Mouse (Mus musculus) heart, embryonic 16.5 days (tissue): ENCODE data around the gene Nuak1. TPM values are rescaled to one million over a fixed set of nuclear protein-coding genes. Genes with fewer than 3 reads are reported as not detected.

ENCODE experiments used
- ATAC-seq: fragments of 200-750 bp; cut with Nextera tagmentation; replicated peaks from 2 replicates; pipeline ENCODE4 v1.8.0; 2017; ENCODE audit warnings: moderate number of reproducible peaks; ENCODE audit not compliant: insufficient read depth, low FRiP score; ENCODE audit errors: extremely low read depth
- H3K27ac ChIP-seq: fragments of 300-500 bp; sonication (generic); 2 replicates; pipeline ENCODE4 v1.5.1; 2014; ENCODE audit warnings: mild to moderate bottlenecking, low read length, control low read depth, moderate library complexity
- H3K27me3 ChIP-seq: fragments of 300-500 bp; sonication (generic); 2 replicates; pipeline ENCODE4 v1.6.1; 2014; ENCODE audit warnings: low read length, mixed read lengths; ENCODE audit not compliant: control insufficient read depth, insufficient read depth
- H3K36me3 ChIP-seq: fragments of 300-500 bp; sonication (generic); 2 replicates; pipeline ENCODE4 v1.6.1; 2014; ENCODE audit not compliant: control insufficient read depth, insufficient read depth
- H3K4me1 ChIP-seq: fragments of 300-500 bp; sonication (generic); 2 replicates; pipeline ENCODE4 v1.6.1; 2014; ENCODE audit warnings: low read length, mixed read lengths; ENCODE audit not compliant: control insufficient read depth, insufficient read depth
- H3K4me2 ChIP-seq: fragments of 300-500 bp; sonication (generic); 2 replicates; pipeline ENCODE4 v1.6.1; 2014; ENCODE audit warnings: low read depth, mild to moderate bottlenecking, control low read depth, low read length
- H3K4me3 ChIP-seq: fragments of 300-500 bp; sonication (generic); 2 replicates; pipeline ENCODE4 v1.5.1; 2014; ENCODE audit warnings: mild to moderate bottlenecking, control low read depth, low read length
- H3K9ac ChIP-seq: fragments of 300-500 bp; sonication (generic); 2 replicates; pipeline ENCODE4 v1.6.1; 2014; ENCODE audit warnings: low read length, control low read depth
- H3K9me3 ChIP-seq: fragments of 300-500 bp; sonication (generic); replicated peaks from 2 replicates; pipeline ENCODE4 v1.6.1; 2016; ENCODE audit warnings: low read length; ENCODE audit not compliant: control insufficient read depth
- WGBS: fragments of 180-500 bp; shearing (Covaris S2); extraction: QIAGEN DNeasy Blood & Tissue Kit; methylation state at CpG from one replicate; pipeline ENCODE4 v1.1.7; 2014; 5-methylcytosine and 5-hydroxymethylcytosine counted together
- polyA plus RNA-seq: library from polyadenylated mRNA; unstranded; fragments of >200 nt; fragmentation: Nextera tagmentation; extraction: Ambion mirVana; gene quantifications from 2 replicates; pipeline ENCODE4 v1.2.1, GENCODE M21; 2015

Gene Nuak1
- polyA plus RNA-seq, 1 experiment from 2014 or later = 3.0 TPM

DNA sequence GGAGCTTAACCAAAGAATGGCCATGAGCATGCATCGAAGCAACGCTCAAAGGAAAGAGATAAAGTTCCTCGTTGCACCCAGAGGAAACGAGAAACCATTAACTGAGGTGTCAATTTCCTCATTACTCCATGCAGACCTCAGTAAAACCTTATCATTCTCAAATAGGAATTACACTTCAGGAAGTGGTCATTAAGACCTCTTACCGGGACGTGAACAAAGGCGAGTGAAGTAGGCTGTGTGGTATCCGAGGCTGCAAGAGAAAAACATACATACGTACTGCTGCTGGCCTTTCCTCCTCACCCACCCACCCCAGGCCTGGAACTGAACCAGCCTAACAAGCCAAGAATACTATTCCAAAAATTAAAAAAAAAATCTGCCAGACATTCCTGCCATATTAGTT, 80.0 kb downstream of the Nuak1 start:
- Histone ChIP-seq H3K4me3 (no peak overlapping the region), H3K9me3 (no peaks in the 10 kb centered on the region), H3K36me3 (no peaks in the 10 kb centered on the region), H3K27ac (no peak overlapping the region), H3K4me1 (no peaks in the 10 kb centered on the region), H3K4me2 (no peak overlapping the region), H3K9ac (no peak overlapping the region), H3K27me3 (no peaks in the 10 kb centered on the region)
- ATAC-seq = no peak
- 63% methylated on average over 9 of the region's 9 CpGs for WGBS

GRCm38 (mm10) chr10:84358738-84359120, 81.7 kb downstream of the Nuak1 start:
- Histone ChIP-seq H3K36me3 (no peaks in the 10 kb centered on the region), H3K27ac (no peak overlapping the region), H3K27me3 (no peaks in the 10 kb centered on the region), H3K4me3 (no peak overlapping the region), H3K9me3 (no peaks in the 10 kb centered on the region), H3K9ac (no peak overlapping the region), H3K4me1 (no peaks in the 10 kb centered on the region), H3K4me2 (no peak overlapping the region)
- WGBS = 88% methylated on average over 4 of the region's 4 CpGs
- no peak for ATAC-seq

DNA sequence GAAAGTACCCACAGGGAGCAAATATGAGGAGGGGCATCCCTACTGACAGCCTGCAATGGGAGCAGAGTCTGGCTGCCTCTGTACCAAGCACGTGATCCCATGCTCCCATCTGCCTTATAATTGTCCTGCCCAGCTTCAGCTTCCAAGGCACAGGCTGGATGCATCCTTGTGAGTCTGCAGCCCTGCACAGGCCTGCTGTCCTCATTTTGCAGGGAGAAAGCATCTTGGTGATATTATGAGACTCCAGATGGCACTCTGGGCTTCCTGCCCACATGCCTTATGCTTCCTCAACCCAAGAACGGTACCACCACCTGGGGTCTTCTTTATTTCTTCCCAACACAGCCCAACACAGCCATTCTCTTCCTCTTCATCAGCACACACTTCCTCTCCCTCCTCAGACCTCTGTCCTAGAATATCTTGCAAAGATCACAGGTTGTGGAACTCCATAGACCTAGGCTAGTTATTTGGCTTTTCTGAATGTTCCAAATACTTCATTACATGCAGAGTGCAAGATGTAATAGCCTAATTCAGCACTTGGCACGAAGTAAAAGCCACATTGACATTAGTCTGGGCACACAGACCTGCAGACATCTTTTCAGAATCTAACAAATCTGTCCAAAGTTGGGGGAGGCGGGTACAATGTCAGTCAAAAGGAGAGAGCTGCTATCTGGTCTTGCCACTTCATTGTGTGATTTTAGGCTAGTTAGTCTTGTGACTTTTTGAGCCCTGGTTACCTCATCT, 82.2 kb downstream of the Nuak1 start:
- Histone ChIP-seq H3K27me3 (no peaks in the 10 kb centered on the region), H3K9me3 (no peaks in the 10 kb centered on the region), H3K4me1 (no peaks in the 10 kb centered on the region), H3K9ac (no peak overlapping the region), H3K36me3 (no peaks in the 10 kb centered on the region), H3K27ac (no peak overlapping the region), H3K4me2 (no peak overlapping the region), H3K4me3 (no peak overlapping the region)
- ATAC-seq = no peak
- WGBS = 71% methylated on average over 4 of the region's 4 CpGs

DNA sequence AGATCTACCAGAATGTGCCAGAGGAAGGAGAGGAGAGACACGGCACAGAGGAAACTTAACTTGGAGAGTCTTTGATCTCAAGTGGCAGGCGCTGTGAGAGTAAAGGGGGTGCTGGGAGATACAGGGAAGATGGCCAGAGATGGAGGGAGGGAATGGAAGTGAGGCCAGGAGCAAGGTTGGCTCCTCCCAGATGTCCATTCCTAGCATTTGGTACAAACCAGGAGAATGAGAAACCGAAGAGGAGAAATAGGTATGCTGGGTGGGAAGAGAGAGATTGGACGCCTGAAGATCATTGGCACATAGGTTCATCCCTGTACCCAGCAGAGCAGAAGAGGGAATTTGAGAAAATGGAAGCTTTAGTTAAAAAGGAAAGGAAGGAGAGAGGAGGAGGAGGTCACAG, 82.8 kb downstream of the Nuak1 start:
- no peaks in the 10 kb centered on the region for H3K27me3 ChIP-seq
- H3K4me3 ChIP-seq = no peak overlapping the region
- H3K4me1 ChIP-seq = no peaks in the 10 kb centered on the region
- 77% methylated on average over 4 of the region's 4 CpGs for WGBS
- H3K9me3 ChIP-seq = no peaks in the 10 kb centered on the region
- no peaks in the 10 kb centered on the region for H3K36me3 ChIP-seq
- H3K4me2 ChIP-seq = no peak overlapping the region
- no peak for ATAC-seq
- no peak overlapping the region for H3K27ac ChIP-seq
- H3K9ac ChIP-seq = no peak overlapping the region

DNA sequence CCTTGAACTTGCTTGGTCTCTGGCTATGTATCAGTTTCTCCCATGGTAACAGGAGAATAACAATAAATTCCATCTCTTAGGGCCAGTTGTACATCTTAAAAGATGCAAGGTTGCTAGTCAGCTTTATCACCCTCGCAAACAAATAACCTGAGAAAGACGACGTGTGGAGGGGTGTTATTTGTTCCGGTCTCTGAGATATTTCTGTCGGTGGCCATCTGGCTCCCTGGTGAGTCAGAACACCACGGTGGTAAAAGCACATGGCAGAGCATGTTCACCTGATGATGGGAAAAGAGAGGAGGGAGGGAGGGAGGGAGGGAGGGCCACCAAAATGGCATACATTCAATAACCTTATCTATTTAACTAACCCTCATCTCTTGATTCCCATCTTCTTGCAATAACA, 86.1 kb downstream of the Nuak1 start:
- Histone ChIP-seq H3K9me3 (no peaks in the 10 kb centered on the region), H3K4me1 (no peaks in the 10 kb centered on the region), H3K36me3 (no peaks in the 10 kb centered on the region), H3K4me3 (no peak overlapping the region), H3K27ac (no peak overlapping the region), H3K4me2 (no peak overlapping the region), H3K9ac (no peak overlapping the region), H3K27me3 (no peaks in the 10 kb centered on the region)
- no peak for ATAC-seq
- WGBS = 46% methylated on average over 6 of the region's 6 CpGs

- Histone ChIP-seq H3K4me1 (peaks cover 5% of the 10 kb centered on the region), H3K27ac (no peak overlapping the region), H3K4me3 (no peak overlapping the region), H3K9me3 (no peaks in the 10 kb centered on the region), H3K36me3 (no peaks in the 10 kb centered on the region), H3K27me3 (no peaks in the 10 kb centered on the region), H3K9ac (no peak overlapping the region), H3K4me2 (no peak overlapping the region)
- 63% methylated on average over 5 of the region's 5 CpGs for whole genome bisulfite sequencing
- no peak for ATAC-seq
These were observed 94.7 kb downstream of the Nuak1 start for GRCm38 (mm10) chr10:84345730-84346129.

- ATAC-seq = no peak
- WGBS = 78% methylated on average over 2 of the region's 2 CpGs
- H3K27ac ChIP-seq = no peak overlapping the region
- H3K36me3 ChIP-seq = no peaks in the 10 kb centered on the region
- no peaks in the 10 kb centered on the region for H3K9me3 ChIP-seq
- no peak overlapping the region for H3K4me3 ChIP-seq
- H3K9ac ChIP-seq = no peak overlapping the region
- no peaks in the 10 kb centered on the region for H3K27me3 ChIP-seq
- H3K4me1 ChIP-seq = peaks cover 13% of the 10 kb centered on the region
- H3K4me2 ChIP-seq = no peak overlapping the region
These were observed 96.9 kb downstream of the Nuak1 start for GRCm38 (mm10) chr10:84343536-84343935.

DNA sequence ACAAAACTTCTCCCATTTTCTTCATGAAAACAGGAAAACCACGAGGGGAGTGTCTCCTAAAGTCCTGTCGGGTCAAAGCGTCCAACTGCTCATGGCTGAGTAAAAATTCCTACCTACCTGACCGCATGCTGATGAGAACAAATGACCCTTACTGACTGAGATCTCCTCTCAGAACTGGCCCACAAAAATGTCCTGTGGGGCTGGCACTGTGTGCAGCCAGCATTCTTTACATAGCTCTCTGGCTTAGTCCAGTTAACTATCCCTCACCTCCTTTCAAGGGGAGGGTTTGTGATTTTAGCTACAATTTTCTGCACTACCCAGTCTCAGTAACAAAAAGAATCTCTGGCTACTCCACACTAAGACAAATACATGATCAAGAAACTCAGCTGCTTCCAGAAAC, 100.9 kb downstream of the Nuak1 start:
- no peak for ATAC-seq
- no peak overlapping the region; the same call in none of the 2 replicates for H3K27ac ChIP-seq
- no peaks in the 10 kb centered on the region for H3K9me3 ChIP-seq
- no peaks in the 10 kb centered on the region for H3K27me3 ChIP-seq
- no peak overlapping the region for H3K9ac ChIP-seq
- H3K36me3 ChIP-seq = no peaks in the 10 kb centered on the region
- no peak overlapping the region for H3K4me2 ChIP-seq
- peaks cover 8% of the 10 kb centered on the region for H3K4me1 ChIP-seq
- WGBS = 51% methylated on average over 4 of the region's 4 CpGs
- H3K4me3 ChIP-seq = no peak overlapping the region

GRCm38 (mm10) chr10:84338752-84339151, 101.6 kb downstream of the Nuak1 start:
- 78% methylated on average over 3 of the region's 3 CpGs for WGBS

More at GRCm38 (mm10) chr10:84338752-84339151, 101.6 kb downstream of the Nuak1 start:
- no peak for ATAC-seq
- no peaks in the 10 kb centered on the region for H3K9me3 ChIP-seq
- H3K9ac ChIP-seq = no peak overlapping the region
- no peak overlapping the region; the same call in 1 of the 2 replicates for H3K27ac ChIP-seq
- H3K36me3 ChIP-seq = no peaks in the 10 kb centered on the region
- no peaks in the 10 kb centered on the region for H3K27me3 ChIP-seq
- H3K4me2 ChIP-seq = no peak overlapping the region
- peaks cover 8% of the 10 kb centered on the region for H3K4me1 ChIP-seq
- no peak overlapping the region for H3K4me3 ChIP-seq
